Mouse (Mus musculus): Measurements from ENCODE around the gene Smagp. TPM values are rescaled to one million over a fixed set of nuclear protein-coding genes. Genes with fewer than 3 reads are reported as not detected.
"Not testable (repeated sequence)": the region's sequence is repeated elsewhere in the genome, so short reads cannot be mapped to it uniquely, and the experiment has no call there.

Gene Smagp
- polyA plus RNA-seq, 1 experiment from 2014 or later = 37.7 TPM

DNA sequence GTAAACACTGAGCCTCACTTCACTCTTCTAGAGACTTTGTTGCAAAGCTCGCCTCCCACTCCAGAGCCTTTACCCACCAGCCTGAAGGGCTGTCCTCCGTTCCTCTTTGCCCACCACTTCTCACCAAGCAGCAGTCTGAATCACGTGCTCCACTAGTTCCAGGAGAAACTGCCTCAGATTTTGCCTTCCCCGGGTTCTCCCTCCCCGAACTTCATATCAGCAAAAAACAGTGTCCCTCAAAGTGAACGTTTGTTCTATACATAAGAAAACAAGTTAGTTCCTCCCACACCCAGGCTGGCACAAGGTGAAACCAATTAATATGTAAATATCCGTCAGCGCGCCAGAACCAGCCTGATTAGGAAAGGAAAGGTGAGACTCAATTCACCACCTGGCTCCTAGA lies 1.5 kb downstream of the Smagp start:
- Histone ChIP-seq H3K9me3 (no peaks in the 10 kb centered on the region), H3K27me3 (replicated peaks) (peaks cover 28% of the 10 kb centered on the region), H3K4me2 (replicated peaks) (peak overlapping the region; percentile 94), H3K9ac (no peak overlapping the region), H3K4me1 (replicated peaks) (peaks cover 3% of the 10 kb centered on the region; the same call in 1 of the 2 replicates), H3K27ac (no peak overlapping the region), H3K4me3 (replicated peaks) (peak overlapping the region; percentile 63), H3K36me3 (no peaks in the 10 kb centered on the region)
- no peak for ATAC-seq
- WGBS = 18% methylated on average over 9 of the region's 9 CpGs

- WGBS = 78% methylated on average over 10 of the region's 10 CpGs
Observed at GRCm38 (mm10) chr15:100633341-100633740, 3.4 kb downstream of the Smagp start.

GRCm38 (mm10) chr15:100632323-100632722 lies 4.4 kb downstream of the Smagp start:
- Histone ChIP-seq H3K27me3 (replicated peaks) (peaks cover 21% of the 10 kb centered on the region), H3K27ac (no peak overlapping the region), H3K9me3 (no peaks in the 10 kb centered on the region), H3K9ac (no peak overlapping the region), H3K4me1 (replicated peaks) (peaks cover 14% of the 10 kb centered on the region), H3K36me3 (no peaks in the 10 kb centered on the region), H3K4me2 (replicated peaks) (peak overlapping the region; percentile 5; the same call in 1 of the 2 replicates), H3K4me3 (replicated peaks) (no peak overlapping the region)
- 64% methylated on average over 5 of the region's 5 CpGs for WGBS
- ATAC-seq = peak; percentile 13; the same call in 1 of the 2 replicates

More at GRCm38 (mm10) chr15:100633341-100633740, 3.4 kb downstream of the Smagp start:
- ATAC-seq = no peak
- Histone ChIP-seq H3K27ac (no peak overlapping the region; the same call in 1 of the 2 replicates), H3K27me3 (replicated peaks) (peaks cover 28% of the 10 kb centered on the region), H3K4me2 (replicated peaks) (no peak overlapping the region), H3K36me3 (no peaks in the 10 kb centered on the region), H3K9me3 (no peaks in the 10 kb centered on the region), H3K9ac (no peak overlapping the region), H3K4me3 (replicated peaks) (no peak overlapping the region), H3K4me1 (replicated peaks) (peaks cover 6% of the 10 kb centered on the region; the same call in 1 of the 2 replicates)

- H3K4me1 ChIP-seq (replicated peaks) = peaks cover 11% of the 10 kb centered on the region
- WGBS = 78% methylated on average over 12 of the region's 12 CpGs
Observed at GRCm38 (mm10) chr15:100631454-100632170, 5.1 kb downstream of the Smagp start.

DNA sequence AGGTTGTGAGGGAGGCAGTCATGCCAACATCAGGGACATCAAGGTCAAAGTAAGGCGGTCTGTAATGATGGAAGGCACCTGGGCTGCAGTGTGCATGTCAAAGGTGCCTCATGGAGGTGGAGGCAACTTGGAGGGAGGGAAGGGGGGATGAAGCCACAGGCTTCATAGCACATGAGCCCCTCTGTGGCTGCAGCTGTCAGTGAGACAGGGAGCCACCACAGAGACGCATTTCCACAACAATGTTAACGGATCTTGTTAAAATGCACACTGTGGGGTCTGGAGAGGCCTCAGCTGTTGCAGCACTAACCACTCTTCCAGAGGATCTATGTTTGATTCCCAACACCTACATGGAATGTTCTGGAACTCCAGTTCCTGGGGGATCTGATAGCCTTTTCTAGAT lies 6.6 kb downstream of the Smagp start:
- Histone ChIP-seq H3K9ac (no peak overlapping the region), H3K36me3 (no peaks in the 10 kb centered on the region), H3K4me2 (replicated peaks) (no peak overlapping the region), H3K27ac (no peak overlapping the region), H3K4me1 (replicated peaks) (peaks cover 11% of the 10 kb centered on the region), H3K27me3 (replicated peaks) (peaks cover 2% of the 10 kb centered on the region; the same call in 1 of the 2 replicates), H3K9me3 (no peaks in the 10 kb centered on the region), H3K4me3 (replicated peaks) (no peak overlapping the region)
- no peak for ATAC-seq
- WGBS = 83% methylated on average over 3 of the region's 3 CpGs

More at GRCm38 (mm10) chr15:100631454-100632170, 5.1 kb downstream of the Smagp start:
- H3K27me3 ChIP-seq (replicated peaks) = peaks cover 14% of the 10 kb centered on the region
- H3K27ac ChIP-seq = no peak overlapping the region
- no peak overlapping the region for H3K9ac ChIP-seq
- ATAC-seq = no peak
- H3K4me3 ChIP-seq (replicated peaks) = no peak overlapping the region
- H3K4me2 ChIP-seq (replicated peaks) = no peak overlapping the region
- no peaks in the 10 kb centered on the region for H3K36me3 ChIP-seq
- no peaks in the 10 kb centered on the region for H3K9me3 ChIP-seq

- Histone ChIP-seq H3K27me3 (replicated peaks) (no peaks in the 10 kb centered on the region), H3K27ac (no peak overlapping the region), H3K4me2 (replicated peaks) (0 out of 2 replicates have a peak overlapping the region, but pooled peaks have one; percentile 6), H3K9me3 (no peaks in the 10 kb centered on the region), H3K4me1 (replicated peaks) (peaks cover 11% of the 10 kb centered on the region), H3K9ac (no peak overlapping the region), H3K4me3 (replicated peaks) (no peak overlapping the region), H3K36me3 (no peaks in the 10 kb centered on the region)
- 40% methylated on average over 7 of the region's 7 CpGs for WGBS
- ATAC-seq = no peak
Observed at GRCm38 (mm10) chr15:100628797-100629196, 7.9 kb downstream of the Smagp start.

DNA sequence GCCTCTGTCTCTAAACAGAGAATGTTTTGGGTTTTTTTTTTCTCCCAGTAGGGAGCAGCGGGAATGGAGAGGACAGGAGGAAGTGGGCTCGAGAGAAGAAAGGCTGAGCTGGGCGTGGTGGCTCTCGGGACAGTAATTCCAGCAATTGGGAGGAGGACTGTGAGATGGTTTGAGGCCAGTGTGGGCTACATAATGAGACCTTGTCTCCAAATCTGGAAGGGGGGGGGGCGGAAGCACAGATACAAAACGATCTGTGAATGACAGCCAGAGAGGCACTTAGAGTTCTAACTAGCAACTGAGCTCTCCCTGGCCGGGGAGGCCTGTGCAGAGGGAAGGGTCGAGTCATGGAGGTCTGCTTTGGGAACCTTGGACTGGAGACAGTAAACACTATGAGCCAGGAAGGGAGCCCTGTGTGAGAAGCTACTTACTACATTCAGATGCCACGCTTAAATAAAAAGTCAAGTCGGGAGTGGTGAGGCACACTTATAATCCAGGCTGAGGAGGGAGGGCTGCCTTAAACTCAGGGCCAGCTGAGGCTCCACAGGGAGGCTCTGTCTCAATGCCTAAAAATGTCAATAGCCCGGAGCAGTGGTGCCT lies 8.9 kb downstream of the Smagp start:
- Histone ChIP-seq H3K4me1 (replicated peaks) (peaks cover 11% of the 10 kb centered on the region), H3K4me3 (replicated peaks) (peak overlapping the region; percentile 4; the same call in 1 of the 2 replicates), H3K27ac (peak overlapping the region; percentile 66), H3K4me2 (replicated peaks) (peak overlapping the region; percentile 35), H3K27me3 (replicated peaks) (no peaks in the 10 kb centered on the region), H3K9ac (no peak overlapping the region; the same call in 1 of the 2 replicates), H3K36me3 (no peaks in the 10 kb centered on the region), H3K9me3 (no peaks in the 10 kb centered on the region)
- ATAC-seq = 0 out of 2 replicates have a peak, but pooled peaks have one; percentile 11
- WGBS = 8% methylated on average over 11 of the region's 11 CpGs

DNA sequence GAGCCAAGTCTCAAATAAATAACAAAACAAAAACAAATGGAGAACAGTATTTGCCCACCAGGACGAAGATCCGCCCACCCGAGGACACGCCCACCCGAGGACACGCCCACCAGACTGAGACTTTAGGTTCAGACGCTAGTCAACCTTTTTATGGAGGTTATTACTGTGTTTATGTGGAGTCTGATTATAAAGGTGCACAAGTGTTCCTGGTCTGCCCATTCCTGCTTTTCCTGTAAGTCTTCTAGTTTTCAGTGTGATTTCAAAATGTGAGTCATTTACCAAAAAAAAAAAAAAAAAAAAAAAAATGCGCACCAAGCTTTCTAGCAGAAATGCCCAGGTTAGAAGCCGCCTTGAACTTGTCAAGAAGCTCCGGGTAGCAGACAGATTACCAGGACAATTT lies 9.5 kb downstream of the Smagp start:
- Histone ChIP-seq H3K4me2 (replicated peaks) (peak overlapping the region; percentile 35), H3K4me3 (replicated peaks) (no peak overlapping the region), H3K9ac (no peak overlapping the region), H3K4me1 (replicated peaks) (peaks cover 11% of the 10 kb centered on the region), H3K27ac (peak overlapping the region; percentile 66), H3K9me3 (no peaks in the 10 kb centered on the region), H3K27me3 (replicated peaks) (no peaks in the 10 kb centered on the region), H3K36me3 (no peaks in the 10 kb centered on the region)
- ATAC-seq = peak; percentile 60; the same call in 1 of the 2 replicates
- WGBS = 20% methylated on average over 10 of the region's 10 CpGs

GRCm38 (mm10) chr15:100624435-100624834 lies 12.3 kb downstream of the Smagp start:
- peaks cover 3% of the 10 kb centered on the region; the same call in 1 of the 2 replicates for H3K36me3 ChIP-seq
- H3K9me3 ChIP-seq = no peaks in the 10 kb centered on the region
- no peak for ATAC-seq
- H3K27ac ChIP-seq = no peak overlapping the region
- WGBS = 85% methylated on average over 3 of the region's 3 CpGs
- H3K27me3 ChIP-seq (replicated peaks) = no peaks in the 10 kb centered on the region
- H3K4me1 ChIP-seq (replicated peaks) = peaks cover 9% of the 10 kb centered on the region
- no peak overlapping the region for H3K4me2 ChIP-seq (replicated peaks)
- H3K9ac ChIP-seq = no peak overlapping the region
- H3K4me3 ChIP-seq (replicated peaks) = no peak overlapping the region

DNA sequence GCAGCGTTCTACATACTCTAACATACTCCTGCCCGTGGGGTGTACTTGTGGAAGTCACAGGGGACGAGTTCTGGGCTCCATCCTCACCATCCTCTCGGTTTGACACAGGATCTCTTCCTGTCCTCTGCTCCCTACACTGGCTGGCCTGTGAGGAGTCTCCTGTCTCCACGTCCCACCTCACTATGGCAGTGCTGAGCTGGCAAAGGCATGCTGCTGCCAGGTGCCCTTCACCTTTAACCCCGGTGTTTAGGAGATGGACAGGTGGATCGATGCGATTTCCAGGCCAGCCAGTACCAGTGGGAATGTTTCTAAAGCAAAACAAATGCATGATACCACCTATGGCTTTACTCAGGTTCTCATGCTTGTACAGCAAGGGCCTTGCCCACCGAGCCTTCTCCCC lies 13.0 kb downstream of the Smagp start:
- Histone ChIP-seq H3K9me3 (no peaks in the 10 kb centered on the region), H3K36me3 (peaks cover 3% of the 10 kb centered on the region; the same call in 1 of the 2 replicates), H3K4me3 (replicated peaks) (no peak overlapping the region), H3K27ac (no peak overlapping the region), H3K27me3 (replicated peaks) (no peaks in the 10 kb centered on the region), H3K4me2 (replicated peaks) (no peak overlapping the region), H3K9ac (no peak overlapping the region), H3K4me1 (replicated peaks) (peaks cover 9% of the 10 kb centered on the region)
- no peak for ATAC-seq
- WGBS = 88% methylated on average over 9 of the region's 9 CpGs

DNA sequence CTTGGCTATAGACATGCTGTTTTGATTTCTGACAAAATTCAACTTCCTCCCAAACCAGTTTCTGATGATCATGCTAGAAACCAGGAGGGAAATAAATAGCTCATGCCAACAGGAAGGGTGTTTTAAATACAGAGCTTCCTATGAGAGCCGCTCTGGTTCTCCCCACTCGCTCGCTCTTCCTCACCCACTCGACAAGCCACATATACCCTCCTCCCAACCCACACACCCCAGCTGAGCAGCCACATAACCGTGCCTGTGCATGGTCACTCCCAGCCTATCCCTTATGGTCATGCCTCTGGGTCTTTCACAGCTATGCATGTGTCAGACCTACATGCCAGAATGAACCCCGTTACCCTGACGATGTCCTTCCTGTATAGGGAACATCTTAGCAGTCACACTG lies 14.6 kb downstream of the Smagp start:
- Histone ChIP-seq H3K27me3 (replicated peaks) (no peaks in the 10 kb centered on the region), H3K4me1 (replicated peaks) (0 out of 2 replicates have a peak, but pooled peaks cover 3% of the 10 kb centered on the region), H3K4me2 (replicated peaks) (no peak overlapping the region), H3K9ac (no peak overlapping the region), H3K27ac (no peak overlapping the region), H3K4me3 (replicated peaks) (no peak overlapping the region), H3K36me3 (peaks cover 7% of the 10 kb centered on the region), H3K9me3 (no peaks in the 10 kb centered on the region)
- no peak for ATAC-seq
- WGBS = 79% methylated on average over 7 of the region's 7 CpGs

DNA sequence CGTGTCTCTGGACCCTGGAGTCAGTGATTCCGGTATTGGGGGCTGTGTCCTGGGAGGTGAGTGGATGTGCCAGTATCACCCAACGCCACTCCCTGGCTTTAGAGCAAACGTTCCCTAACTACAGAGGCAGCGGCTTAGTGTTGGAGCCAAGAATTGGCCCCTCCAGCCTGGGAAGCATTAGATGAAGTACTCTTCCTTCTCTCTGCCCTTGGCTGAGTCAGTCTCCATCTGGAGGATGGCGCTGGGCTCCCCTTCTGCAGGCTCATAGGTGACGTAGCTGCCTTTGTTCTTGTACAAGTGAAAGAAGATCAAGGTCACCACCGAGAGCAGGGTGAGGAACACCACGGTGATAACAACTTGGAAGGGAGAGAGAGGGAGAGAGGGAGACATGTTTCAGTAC lies 15.1 kb downstream of the Smagp start:
- H3K4me2 ChIP-seq (replicated peaks); H3K27me3 ChIP-seq (replicated peaks); H3K9me3 ChIP-seq; H3K27ac ChIP-seq; H3K9ac ChIP-seq; ATAC-seq; H3K36me3 ChIP-seq; H3K4me3 ChIP-seq (replicated peaks); H3K4me1 ChIP-seq (replicated peaks): not testable (repeated sequence)
- WGBS = 61% methylated on average over 9 of the region's 9 CpGs

All from intestine, embryonic 15.5 days (tissue).